Mouse (Mus musculus): ENCODE results near the gene BC051142. TPM values are rescaled to one million over a fixed set of nuclear protein-coding genes. Genes with fewer than 3 reads are reported as not detected.

The BC051142 gene
- 0.24 TPM for polyA plus RNA-seq (2014; fragmentation: Illumina TruSeq; extraction: RNeasy Lipid Tissue Mini Kit (QIAGEN cat#74804); ENCODE audit: insufficient read depth, low read depth, low replicate concordance)

GRCm38 (mm10) chr17:34398711-34399393 lies at the start of gene BC051142:
TSS of gene BC051142 (plus strand) at chr17:34398820.

GRCm38 (mm10) chr17:34354539-34354938 lies 44.1 kb upstream of the BC051142 start, which contains the start of gene Btnl2:
TSS of gene Btnl2 (plus strand) at chr17:34354822.

GRCm38 (mm10) chr17:34376847-34377246 lies 21.8 kb upstream of the BC051142 start, which contains the start of gene Btnl1:
TSS of gene Btnl1 (plus strand) at chr17:34377132.

GRCm38 (mm10) chr17:34477238-34478013 lies 78.8 kb downstream of the BC051142 start, which contains the start of gene Btnl4:
TSS of gene Btnl4 (minus strand) at chr17:34477318.

Other genes starting within 250 kb of the BC051142 start
- 64.1 TPM for gene H2-DMb1, start 245.7 kb upstream of the BC051142 start, polyA plus RNA-seq (2014; fragmentation: Illumina TruSeq; extraction: RNeasy Lipid Tissue Mini Kit (QIAGEN cat#74804); ENCODE audit: insufficient read depth, low read depth, low replicate concordance)
- 21.5 TPM for gene Tap1, start 211.3 kb upstream of the BC051142 start, polyA plus RNA-seq (2014; fragmentation: Illumina TruSeq; extraction: RNeasy Lipid Tissue Mini Kit (QIAGEN cat#74804); ENCODE audit: insufficient read depth, low read depth, low replicate concordance)
- 59.9 TPM for gene Psmb9, start 211.1 kb upstream of the BC051142 start, polyA plus RNA-seq (2014; fragmentation: Illumina TruSeq; extraction: RNeasy Lipid Tissue Mini Kit (QIAGEN cat#74804); ENCODE audit: insufficient read depth, low read depth, low replicate concordance)
- gene Psmb8, start 201.1 kb upstream of the BC051142 start, polyA plus RNA-seq (2014; fragmentation: Illumina TruSeq; extraction: RNeasy Lipid Tissue Mini Kit (QIAGEN cat#74804); ENCODE audit: insufficient read depth, low read depth, low replicate concordance), result 140 TPM
- 47.7 TPM for gene Tap2, start 195.3 kb upstream of the BC051142 start, polyA plus RNA-seq (2014; fragmentation: Illumina TruSeq; extraction: RNeasy Lipid Tissue Mini Kit (QIAGEN cat#74804); ENCODE audit: insufficient read depth, low read depth, low replicate concordance)
- 28.6 TPM for gene H2-Ob, start 159.9 kb upstream of the BC051142 start, polyA plus RNA-seq (2014; fragmentation: Illumina TruSeq; extraction: RNeasy Lipid Tissue Mini Kit (QIAGEN cat#74804); ENCODE audit: insufficient read depth, low read depth, low replicate concordance)
- gene H2-Ab1, start 141.1 kb upstream of the BC051142 start, polyA plus RNA-seq (2014; fragmentation: Illumina TruSeq; extraction: RNeasy Lipid Tissue Mini Kit (QIAGEN cat#74804); ENCODE audit: insufficient read depth, low read depth, low replicate concordance), result 553 TPM
- gene H2-Aa, start 111.0 kb upstream of the BC051142 start, polyA plus RNA-seq (2014; fragmentation: Illumina TruSeq; extraction: RNeasy Lipid Tissue Mini Kit (QIAGEN cat#74804); ENCODE audit: insufficient read depth, low read depth, low replicate concordance), result 647 TPM
- gene H2-Eb1, start 93.0 kb upstream of the BC051142 start, polyA plus RNA-seq (2014; fragmentation: Illumina TruSeq; extraction: RNeasy Lipid Tissue Mini Kit (QIAGEN cat#74804); ENCODE audit: insufficient read depth, low read depth, low replicate concordance), result 475 TPM
- gene H2-Eb2, start 73.2 kb upstream of the BC051142 start, polyA plus RNA-seq (2014; fragmentation: Illumina TruSeq; extraction: RNeasy Lipid Tissue Mini Kit (QIAGEN cat#74804); ENCODE audit: insufficient read depth, low read depth, low replicate concordance), result 1.6 TPM
- 0.20 TPM for gene Btnl2, start 44.0 kb upstream of the BC051142 start, polyA plus RNA-seq (2014; fragmentation: Illumina TruSeq; extraction: RNeasy Lipid Tissue Mini Kit (QIAGEN cat#74804); ENCODE audit: insufficient read depth, low read depth, low replicate concordance)
- not detected for gene Btnl1, start 21.7 kb upstream of the BC051142 start, polyA plus RNA-seq (2014; fragmentation: Illumina TruSeq; extraction: RNeasy Lipid Tissue Mini Kit (QIAGEN cat#74804); ENCODE audit: insufficient read depth, low read depth, low replicate concordance)
- not detected for gene Btnl4, start 78.5 kb downstream of the BC051142 start, polyA plus RNA-seq (2014; fragmentation: Illumina TruSeq; extraction: RNeasy Lipid Tissue Mini Kit (QIAGEN cat#74804); ENCODE audit: insufficient read depth, low read depth, low replicate concordance)
- gene Btnl6, start 118.5 kb downstream of the BC051142 start, polyA plus RNA-seq (2014; fragmentation: Illumina TruSeq; extraction: RNeasy Lipid Tissue Mini Kit (QIAGEN cat#74804); ENCODE audit: insufficient read depth, low read depth, low replicate concordance), result not detected
- gene Notch4, start 165.4 kb downstream of the BC051142 start, polyA plus RNA-seq (2014; fragmentation: Illumina TruSeq; extraction: RNeasy Lipid Tissue Mini Kit (QIAGEN cat#74804); ENCODE audit: insufficient read depth, low read depth, low replicate concordance), result 20.4 TPM
- gene Gpsm3, start 191.0 kb downstream of the BC051142 start, polyA plus RNA-seq (2014; fragmentation: Illumina TruSeq; extraction: RNeasy Lipid Tissue Mini Kit (QIAGEN cat#74804); ENCODE audit: insufficient read depth, low read depth, low replicate concordance), result 40.6 TPM
- gene Pbx2, start 192.4 kb downstream of the BC051142 start, polyA plus RNA-seq (2014; fragmentation: Illumina TruSeq; extraction: RNeasy Lipid Tissue Mini Kit (QIAGEN cat#74804); ENCODE audit: insufficient read depth, low read depth, low replicate concordance), result 32.4 TPM
- gene Ager, start 199.0 kb downstream of the BC051142 start, polyA plus RNA-seq (2014; fragmentation: Illumina TruSeq; extraction: RNeasy Lipid Tissue Mini Kit (QIAGEN cat#74804); ENCODE audit: insufficient read depth, low read depth, low replicate concordance), result 2,693 TPM
- gene Rnf5, start 204.9 kb downstream of the BC051142 start, polyA plus RNA-seq (2014; fragmentation: Illumina TruSeq; extraction: RNeasy Lipid Tissue Mini Kit (QIAGEN cat#74804); ENCODE audit: insufficient read depth, low read depth, low replicate concordance), result 48.1 TPM
- gene Agpat1, start 205.4 kb downstream of the BC051142 start, polyA plus RNA-seq (2014; fragmentation: Illumina TruSeq; extraction: RNeasy Lipid Tissue Mini Kit (QIAGEN cat#74804); ENCODE audit: insufficient read depth, low read depth, low replicate concordance), result 36.8 TPM
- 4.1 TPM for gene Egfl8, start 217.2 kb downstream of the BC051142 start, polyA plus RNA-seq (2014; fragmentation: Illumina TruSeq; extraction: RNeasy Lipid Tissue Mini Kit (QIAGEN cat#74804); ENCODE audit: insufficient read depth, low read depth, low replicate concordance)
- 30.7 TPM for gene Ppt2, start 229.7 kb downstream of the BC051142 start, polyA plus RNA-seq (2014; fragmentation: Illumina TruSeq; extraction: RNeasy Lipid Tissue Mini Kit (QIAGEN cat#74804); ENCODE audit: insufficient read depth, low read depth, low replicate concordance)
- gene Prrt1, start 230.7 kb downstream of the BC051142 start, polyA plus RNA-seq (2014; fragmentation: Illumina TruSeq; extraction: RNeasy Lipid Tissue Mini Kit (QIAGEN cat#74804); ENCODE audit: insufficient read depth, low read depth, low replicate concordance), result 1.6 TPM
- 6.8 TPM for gene Fkbpl, start 245.9 kb downstream of the BC051142 start, polyA plus RNA-seq (2014; fragmentation: Illumina TruSeq; extraction: RNeasy Lipid Tissue Mini Kit (QIAGEN cat#74804); ENCODE audit: insufficient read depth, low read depth, low replicate concordance)
- gene Atf6b, start 248.3 kb downstream of the BC051142 start, polyA plus RNA-seq (2014; fragmentation: Illumina TruSeq; extraction: RNeasy Lipid Tissue Mini Kit (QIAGEN cat#74804); ENCODE audit: insufficient read depth, low read depth, low replicate concordance), result 31.2 TPM

All from lung, adult 10 weeks (tissue).